Mouse (Mus musculus) CH12.LX (cell line): Measurements from ENCODE around the gene Cabp2. TPM values are rescaled to one million over a fixed set of nuclear protein-coding genes. Genes with fewer than 3 reads are reported as not detected.
"Not testable (repeated sequence)": the region's sequence is repeated elsewhere in the genome, so short reads cannot be mapped to it uniquely, and the experiment has no call there.

Experiments used
- DNase-seq: peaks from one replicate; pipeline ENCODE4 v3.0.0-alpha.2; 2013; ENCODE audit errors: extremely low read depth
- H3K27ac ChIP-seq: 2 replicates; pipeline ENCODE4 v1.5.1; 2012; ENCODE audit warnings: low read depth, mild to moderate bottlenecking, control low read depth, moderate library complexity; ENCODE audit not compliant: insufficient read depth
- H3K27me3 ChIP-seq: replicated peaks from 2 replicates; pipeline ENCODE3; 2012; ENCODE audit warnings: inconsistent platforms
- H3K36me3 ChIP-seq, 2 experiments: replicated peaks in 1 of 2; 2 replicates each; pipeline versions ENCODE3 to v1.6.1; 2012; ENCODE audit warnings: inconsistent platforms in 1 of 2, low read length in 1 of 2, mild to moderate bottlenecking in 1 of 2, mixed read lengths in 1 of 2, moderate library complexity in 1 of 2; ENCODE audit not compliant: control insufficient read depth in 1 of 2, insufficient read depth in 1 of 2
- H3K4me1 ChIP-seq, 2 experiments: 2 replicates each; pipeline ENCODE4 v1.6.1; 2012; ENCODE audit warnings: inconsistent platforms in 1 of 2, moderate library complexity in 1 of 2; ENCODE audit not compliant: insufficient read depth in 2 of 2, control insufficient read depth in 1 of 2
- H3K4me2 ChIP-seq: 2 replicates; pipeline ENCODE4 v1.6.1; 2012; ENCODE audit warnings: low read depth, mild to moderate bottlenecking, control low read depth; ENCODE audit not compliant: poor library complexity, insufficient read depth, severe bottlenecking
- H3K4me3 ChIP-seq, 3 experiments: fragments of 150-350 bp in 1 of 3; sonication (generic) in 1 of 3; replicated peaks in 1 of 3; 2 replicates each; pipeline versions ENCODE3 to v1.5.1; 2011 to 2012; ENCODE audit warnings: low read depth in 2 of 3, low read length in 2 of 3, mild to moderate bottlenecking in 2 of 3, moderate library complexity in 2 of 3, control low read depth in 1 of 3, improper control_type of control experiment in 1 of 3, inconsistent platforms in 1 of 3, mixed read lengths in 1 of 3; ENCODE audit not compliant: poor library complexity in 1 of 3
- H3K79me2 ChIP-seq: replicated peaks from 2 replicates; pipeline ENCODE4 v1.6.1; 2012; ENCODE audit warnings: mild to moderate bottlenecking, moderate library complexity; ENCODE audit not compliant: control insufficient read depth, poor library complexity, insufficient read depth, severe bottlenecking; ENCODE audit errors: extremely low read depth
- H3K9ac ChIP-seq: 2 replicates; pipeline ENCODE4 v1.6.1; 2012; ENCODE audit warnings: low read depth, mild to moderate bottlenecking, control low read depth, moderate library complexity; ENCODE audit not compliant: insufficient read depth
- H3K9me3 ChIP-seq: replicated peaks from 2 replicates; pipeline ENCODE3; 2012; ENCODE audit warnings: low read length, inconsistent platforms, mixed read lengths
- BHLHE40 ChIP-seq: IDR thresholded peaks from 2 replicates; pipeline ENCODE4 v1.6.1; 2011; ENCODE audit warnings: mild to moderate bottlenecking, low read depth, low read length, improper control_type of control experiment
- CHD2 ChIP-seq: IDR thresholded peaks from 2 replicates; pipeline ENCODE4 v1.6.1; 2011; ENCODE audit warnings: low read length, improper control_type of control experiment
- CTCF ChIP-seq, 2 experiments: IDR thresholded peaks in 1 of 2; conservative IDR thresholded peaks in 1 of 2; 2 replicates each; pipeline ENCODE4 v1.5.1; 2011 to 2012; ENCODE audit warnings: low read depth in 2 of 2, low read length in 2 of 2, improper control_type of control experiment in 1 of 2, inconsistent platforms in 1 of 2, mild to moderate bottlenecking in 1 of 2, moderate library complexity in 1 of 2
- E2F4 ChIP-seq: IDR thresholded peaks from 2 replicates; pipeline ENCODE4 v1.6.1; 2011; ENCODE audit warnings: low read depth, low read length, improper control_type of control experiment; ENCODE audit not compliant: insufficient replicate concordance
- ELF1 ChIP-seq: IDR thresholded peaks from 2 replicates; pipeline ENCODE4 v1.6.1; 2014; ENCODE audit warnings: low read depth, mild to moderate bottlenecking, inconsistent platforms, low read length, improper control_type of control experiment
- EP300 ChIP-seq: IDR thresholded peaks from 2 replicates; pipeline ENCODE4 v1.6.1; 2011; ENCODE audit warnings: low read length, improper control_type of control experiment
- GABPA ChIP-seq: IDR thresholded peaks from 2 replicates; pipeline ENCODE4 v1.6.1; 2012; ENCODE audit warnings: low read depth, low read length, improper control_type of control experiment, inconsistent platforms; ENCODE audit not compliant: insufficient replicate concordance
- IRF4 ChIP-seq: IDR thresholded peaks from 2 replicates; pipeline ENCODE4 v1.6.1; 2014; ENCODE audit warnings: low read depth, mild to moderate bottlenecking, inconsistent platforms, low read length, improper control_type of control experiment
- JUN ChIP-seq: IDR thresholded peaks from 2 replicates; pipeline ENCODE4 v1.6.1; 2011; ENCODE audit warnings: low read depth, mild to moderate bottlenecking, low read length, improper control_type of control experiment, moderate library complexity; ENCODE audit not compliant: insufficient read depth
- MAFK ChIP-seq: IDR thresholded peaks from 2 replicates; pipeline ENCODE4 v1.6.1; 2011; ENCODE audit warnings: low read length, improper control_type of control experiment; ENCODE audit not compliant: insufficient replicate concordance
- MAZ ChIP-seq: IDR thresholded peaks from 2 replicates; pipeline ENCODE4 v1.6.1; 2012; ENCODE audit warnings: low read depth, mild to moderate bottlenecking, inconsistent platforms, low read length, improper control_type of control experiment, moderate library complexity
- MXI1 ChIP-seq: IDR thresholded peaks from 2 replicates; pipeline ENCODE4 v1.6.1; 2011; ENCODE audit warnings: mild to moderate bottlenecking, low read depth, low read length, improper control_type of control experiment
- MYC ChIP-seq: IDR thresholded peaks from 2 replicates; pipeline ENCODE4 v1.6.1; 2011; ENCODE audit warnings: low read depth, mild to moderate bottlenecking, improper control_type of control experiment, low read length
- NRF1 ChIP-seq: IDR thresholded peaks from 2 replicates; pipeline ENCODE4 v1.6.1; 2014; ENCODE audit warnings: low read depth, mild to moderate bottlenecking, inconsistent platforms, low read length, improper control_type of control experiment, moderate library complexity
- USF1 ChIP-seq: IDR thresholded peaks from 2 replicates; pipeline ENCODE4 v1.6.1; 2014; ENCODE audit warnings: low read depth, mild to moderate bottlenecking, inconsistent platforms, low read length, improper control_type of control experiment
- ZKSCAN1 ChIP-seq: IDR thresholded peaks from 2 replicates; pipeline ENCODE4 v1.6.1; 2012; ENCODE audit warnings: low read depth, inconsistent platforms, low read length, improper control_type of control experiment, borderline replicate concordance
- ZNF384 ChIP-seq: IDR thresholded peaks from 2 replicates; pipeline ENCODE4 v1.6.1; 2012; ENCODE audit warnings: low read depth, low read length, improper control_type of control experiment, inconsistent platforms
- dilution Hi-C: fragments of 300-500 bp; cut with MboI; formaldehyde crosslinking; loops from 2 replicates; pipeline ENCODE4 v1.14.3; 2020; ENCODE audit warnings: low sequenced_read_pairs; ENCODE audit not compliant: extremely low pct_unique_long_range_greater_than_20kb, extremely low pct_ligation_motif_present
- in situ Hi-C: fragments of 300-500 bp; cut with MboI; formaldehyde crosslinking; loops from 3 replicates; pipeline ENCODE4 v1.14.3; 2019; ENCODE audit warnings: low sequenced_read_pairs, low pct_ligation_motif_present, low pct_unique_long_range_greater_than_20kb, mixed read lengths
- polyA plus RNA-seq: library from polyadenylated mRNA; unstranded; fragments of >175 nt; gene quantifications from 2 replicates; pipeline ENCODE4 v1.2.1, GENCODE M21; 2012; ENCODE audit warnings: low read depth; ENCODE audit not compliant: insufficient read length
- total RNA-seq, 2 experiments: library from RNA; depleted of rRNA; stranded (reverse); fragments of 300-350 nt in 1 of 2; fragments of >200 nt in 1 of 2; gene quantifications; 2 replicates each; pipeline ENCODE4 v1.2.3; 2012 to 2014

The Cabp2 gene
- total and polyA plus RNA-seq, 3 experiments, result not detected

DNA sequence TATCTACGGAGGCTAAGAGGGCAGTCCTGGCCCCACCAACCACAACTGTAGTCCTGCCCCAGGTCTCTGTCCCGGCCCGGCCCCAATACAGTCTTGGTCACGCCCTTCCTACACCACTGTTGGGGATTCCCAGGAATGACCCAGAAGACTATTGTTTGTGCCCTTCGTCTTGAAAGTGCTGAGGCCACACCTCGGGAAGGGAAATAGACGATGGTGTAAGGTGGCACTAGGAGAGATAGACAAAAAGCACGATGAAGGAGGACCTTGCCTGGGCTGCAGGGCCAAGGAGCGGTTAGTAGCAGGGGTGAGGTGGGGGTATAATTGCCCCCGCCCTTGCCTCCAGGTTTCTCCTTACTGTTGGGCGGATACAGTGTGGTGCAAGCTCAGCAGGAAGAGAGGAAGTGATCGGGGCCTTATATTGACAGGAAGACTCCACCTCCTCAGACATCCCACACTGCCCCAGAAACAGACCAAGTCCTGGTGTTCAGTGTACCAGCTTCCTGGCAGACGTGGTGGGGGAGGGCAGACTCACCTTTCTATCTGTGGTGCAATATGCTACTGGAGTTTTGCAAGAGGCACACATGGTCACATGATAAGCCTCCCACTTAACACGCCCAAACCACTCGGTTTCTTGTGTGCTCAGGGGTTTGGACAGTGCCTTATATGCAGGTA lies 22.2 kb upstream of the Cabp2 start, which contains the start of gene Gstp3:
Gene Gstp3 (minus strand): TSS at position 501 of the 672 bp plus-strand sequence.
- no peak for DNase-seq
- no peaks in the 10 kb centered on the region for H3K36me3 ChIP-seq
- dilution Hi-C loops, result no loop called here
- in situ Hi-C loops, result no loop called here
- H3K79me2 ChIP-seq, result no peaks in the 10 kb centered on the region
- no peak within 1 kb of the TSS for H3K9ac ChIP-seq
- peaks cover 3% of the 10 kb centered on the region for H3K9me3 ChIP-seq
- H3K27ac ChIP-seq, result no peak within 1 kb of the TSS; the same call in 1 of the 2 replicates
- peaks cover 21 to 25% of the 10 kb centered on the region in 2 experiments for H3K4me1 ChIP-seq
- no peak for TF ChIP-seq MAZ
- 0 out of 2 replicates have a peak, but pooled peaks have one; percentile 22 for TF ChIP-seq BHLHE40
- no peak for TF ChIP-seq MAFK
- TF ChIP-seq USF1, result peak; percentile 7; the same call in 1 of the 2 replicates
- TF ChIP-seq, all 38 proteins: peak for 2
- no peak within 1 kb of the TSS for H3K4me2 ChIP-seq
- no peaks in the 10 kb centered on the region for H3K27me3 ChIP-seq
- no peak within 1 kb of the TSS for H3K4me3 ChIP-seq

DNA sequence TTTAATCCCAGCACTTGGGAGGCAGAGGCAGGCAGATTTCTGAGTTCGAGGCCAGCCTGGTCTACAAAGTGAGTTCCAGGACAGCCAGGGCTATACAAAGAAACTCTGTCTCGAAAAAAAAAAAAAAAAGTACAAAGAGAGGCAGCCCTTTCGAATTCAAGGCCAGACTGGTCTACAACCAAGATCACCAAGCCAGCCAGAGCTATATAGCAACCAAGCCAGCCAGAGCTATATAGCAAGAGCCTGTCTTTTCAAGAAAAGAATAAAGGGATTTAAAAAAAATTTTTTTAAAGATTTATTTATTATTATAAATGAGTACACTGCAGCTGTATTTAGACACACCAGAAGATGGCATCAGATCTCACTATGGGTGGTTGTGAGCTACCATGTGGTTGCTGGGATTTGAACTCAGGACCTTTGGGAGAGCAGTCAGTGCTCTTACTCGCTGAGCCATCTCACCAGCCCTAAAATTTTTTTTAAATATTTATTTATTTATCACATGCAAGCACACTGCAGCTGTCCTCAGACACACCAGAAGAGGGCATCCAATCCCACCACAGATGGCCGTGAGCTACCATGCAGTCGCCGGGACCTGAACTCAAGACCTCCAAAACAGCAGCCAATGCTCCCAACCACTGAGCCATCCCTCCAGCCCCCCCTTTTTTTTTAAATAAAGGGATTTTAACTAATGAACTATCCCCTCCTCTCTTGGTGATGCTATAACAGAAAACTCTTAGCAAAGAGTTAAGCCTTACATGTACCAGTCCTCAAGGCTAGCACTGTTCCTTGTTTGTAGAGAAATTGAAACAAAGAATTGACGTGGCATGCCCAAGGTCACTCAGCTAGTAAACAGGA lies 21.1 kb upstream of the Cabp2 start:
- DNase-seq, dilution Hi-C loops, H3K9ac ChIP-seq, H3K9me3 ChIP-seq, H3K79me2 ChIP-seq, H3K27me3 ChIP-seq, H3K27ac ChIP-seq, H3K4me3 ChIP-seq, H3K4me2 ChIP-seq, in situ Hi-C loops, H3K36me3 ChIP-seq: not testable (repeated sequence)
- H3K4me1 ChIP-seq, result peaks cover 21% of the 10 kb centered on the region in 2 experiments

DNA sequence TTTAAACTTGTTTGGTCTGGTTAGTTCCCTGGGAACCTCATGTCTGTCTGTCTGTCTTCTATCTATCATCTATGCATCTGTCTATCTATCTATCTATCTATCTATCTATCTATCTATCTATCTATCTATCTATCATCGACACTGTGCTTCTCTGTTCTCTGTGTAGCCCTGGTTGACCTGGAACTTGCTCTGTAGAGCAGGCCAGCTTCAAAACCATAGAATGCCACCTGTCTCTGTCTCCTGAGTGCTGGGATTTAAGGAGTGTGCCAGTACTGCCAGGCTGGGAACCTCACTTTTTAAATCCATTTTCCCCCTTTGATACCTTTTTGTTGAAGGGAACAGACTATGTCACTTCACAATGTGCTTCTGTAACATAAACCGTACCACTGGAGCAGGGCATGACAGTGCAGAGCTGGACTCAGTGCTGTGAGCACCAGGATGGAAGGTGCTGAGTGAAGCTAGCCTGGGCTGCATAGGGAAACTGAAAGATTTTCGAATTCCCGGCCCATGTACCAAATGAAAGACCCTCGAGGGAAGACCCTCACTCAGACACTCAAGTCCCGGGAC lies 20.4 kb upstream of the Cabp2 start:
- DNase-seq, result no peak
- Histone ChIP-seq H3K4me3 (no peak overlapping the region), H3K4me1 (peaks cover 14 to 21% of the 10 kb centered on the region in 2 experiments), H3K9ac (no peak overlapping the region), H3K27me3 (no peaks in the 10 kb centered on the region), H3K9me3 (peaks cover 3% of the 10 kb centered on the region), H3K27ac (peak overlapping the region; percentile 24; the same call in 1 of the 2 replicates), H3K4me2 (0 out of 2 replicates have a peak overlapping the region, but pooled peaks have one; percentile 10), H3K79me2 (no peaks in the 10 kb centered on the region), H3K36me3 (no peaks in the 10 kb centered on the region)
- dilution Hi-C loops, result no loop called here
- in situ Hi-C loops, result no loop called here
- TF ChIP-seq JUN (no peak), E2F4 (no peak), ELF1 (no peak), MYC (no peak), GABPA (no peak), CHD2 (no peak), NRF1 (no peak), MXI1 (no peak), BHLHE40 (no peak), ZKSCAN1 (no peak), IRF4 (no peak), ZNF384 (no peak), CTCF (conservative IDR thresholded peaks at IDR 0.05 in 1 of 2, IDR thresholded peaks at IDR 0.05 in 1 of 2; ENCODE audit: low read depth in 2 of 2, low read length in 2 of 2) (no peak), EP300 (no peak)
- TF ChIP-seq, all 38 proteins: peak for 0
